Mouse (Mus musculus) regulatory T cell (primary cell): Measurements from ENCODE around the gene Sema5a.

Experiments used
- in situ Hi-C: fragments of 300-600 bp; cut with MboI, MseI; formaldehyde crosslinking; loops from one replicate; pipeline ENCODE4 v1.15.1; 2025; ENCODE audit warnings: high pct_unique_total_duplicates

The Sema5a gene

DNA sequence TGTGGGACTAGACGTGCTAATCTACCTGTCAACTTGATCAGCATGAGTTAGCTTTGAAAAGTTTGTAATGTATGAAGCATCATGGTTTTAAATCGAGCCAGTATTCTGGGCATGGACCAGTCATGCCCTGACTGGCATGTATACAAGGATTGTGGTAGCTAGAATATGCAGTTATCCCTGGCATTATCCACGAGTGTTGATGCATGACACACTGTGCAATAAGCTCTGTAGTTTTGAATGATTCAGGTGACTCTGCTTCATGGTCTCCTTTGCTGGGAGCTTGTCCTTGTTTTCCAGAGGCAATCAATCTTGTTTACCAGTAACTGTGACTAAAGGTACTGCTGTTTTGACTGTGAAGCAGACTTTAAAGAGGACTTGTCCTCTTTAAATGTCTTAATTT lies 293.5 kb downstream of the Sema5a start:
- in situ Hi-C loops, result no loop called here

DNA sequence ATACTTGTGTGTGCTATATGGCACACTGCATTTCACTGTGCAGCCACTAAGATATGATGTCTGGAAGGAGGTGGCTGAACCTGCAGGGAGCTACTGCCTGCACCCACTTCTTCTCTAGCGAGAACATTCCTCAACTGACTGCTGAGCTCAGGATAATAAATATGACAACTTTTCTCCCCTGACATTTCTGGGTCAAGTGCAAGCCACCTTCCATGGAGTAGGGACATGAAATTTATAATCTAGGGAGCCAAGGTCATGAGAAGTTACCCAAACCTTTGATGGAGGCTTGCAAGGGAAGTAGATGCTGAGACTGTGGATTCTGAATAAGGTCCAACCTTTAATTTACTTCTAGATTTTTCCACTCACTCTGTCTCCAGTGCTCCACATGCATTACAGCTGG lies 298.1 kb downstream of the Sema5a start:
- in situ Hi-C loops, result no loop called here

DNA sequence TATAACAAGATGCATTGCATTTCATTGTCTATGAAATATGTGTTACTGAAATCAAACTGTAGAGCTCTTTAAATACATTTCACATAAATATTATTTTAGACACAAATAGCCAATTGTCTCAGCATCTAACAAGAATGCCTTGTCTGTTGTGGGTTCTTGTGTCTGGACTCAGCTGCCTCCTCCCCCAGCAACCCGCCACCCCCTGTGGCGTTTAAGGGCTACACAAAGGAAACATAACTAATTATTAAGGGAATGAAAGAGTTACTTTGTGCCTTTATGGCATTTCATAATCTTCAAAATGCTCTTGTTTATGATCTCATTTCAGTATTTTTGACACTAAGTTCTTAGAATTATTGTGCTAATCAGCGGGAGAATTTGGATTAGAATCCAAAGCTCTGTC lies 298.6 kb downstream of the Sema5a start:
- in situ Hi-C loops, result no loop called here

DNA sequence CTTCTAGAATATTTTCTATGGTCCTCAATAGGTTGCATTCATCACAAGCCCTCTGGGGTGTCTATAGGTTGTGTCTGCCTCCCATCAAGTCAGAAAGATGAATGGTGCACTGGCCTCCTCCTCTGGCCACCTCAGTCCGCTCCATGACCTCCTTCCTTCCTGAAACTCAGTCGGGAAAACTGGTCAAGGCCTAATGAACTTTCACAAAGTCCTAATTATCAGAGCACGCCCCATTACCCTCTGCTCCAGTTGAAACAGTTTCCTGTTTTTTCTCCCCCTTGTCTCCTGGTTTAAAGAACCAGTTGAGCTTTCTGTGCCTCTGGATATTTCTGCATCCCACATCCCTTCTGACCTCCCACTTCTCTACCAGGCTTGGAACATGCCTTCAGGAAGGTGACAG lies 300.8 kb downstream of the Sema5a start:
- in situ Hi-C loops, result no loop called here

DNA sequence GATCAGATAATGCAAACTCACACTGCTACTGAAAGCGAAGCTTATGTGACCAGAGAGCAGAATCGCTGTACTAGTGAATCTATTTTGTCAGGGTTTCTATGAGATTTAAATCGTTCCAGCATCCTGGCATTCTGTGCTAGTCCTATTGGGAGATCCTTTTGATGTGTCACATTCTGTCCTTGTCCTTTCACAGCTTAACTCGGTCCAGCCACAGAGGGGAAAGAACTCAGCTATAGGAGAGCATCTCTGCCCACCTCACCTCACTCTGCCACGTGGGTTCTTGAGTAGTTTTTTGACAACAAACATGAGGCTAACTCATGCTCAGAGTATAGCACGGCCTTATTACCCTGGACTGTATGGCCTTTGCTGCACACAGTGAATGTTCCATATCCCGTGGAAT lies 302.1 kb downstream of the Sema5a start:
- in situ Hi-C loops, result no loop called here

DNA sequence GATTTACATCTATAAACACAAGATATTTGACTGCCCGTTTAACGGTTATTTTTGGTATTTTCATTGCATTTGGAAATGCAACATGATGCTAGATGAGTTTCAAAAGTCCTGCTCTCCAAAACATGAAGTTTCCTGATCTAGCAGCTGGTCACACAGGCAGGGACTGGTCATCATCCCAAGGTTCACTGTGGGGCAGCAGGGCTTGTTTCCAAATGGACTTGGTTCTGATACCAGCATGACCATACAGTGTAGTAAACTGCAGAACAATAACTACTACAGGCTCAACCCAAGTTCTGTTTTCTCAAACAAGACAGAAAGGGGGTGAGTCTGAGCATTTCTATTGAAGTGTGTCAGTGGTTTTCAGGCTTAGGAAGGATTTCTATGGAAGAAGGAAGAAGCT lies 314.3 kb downstream of the Sema5a start:
- in situ Hi-C loops, result no loop called here

DNA sequence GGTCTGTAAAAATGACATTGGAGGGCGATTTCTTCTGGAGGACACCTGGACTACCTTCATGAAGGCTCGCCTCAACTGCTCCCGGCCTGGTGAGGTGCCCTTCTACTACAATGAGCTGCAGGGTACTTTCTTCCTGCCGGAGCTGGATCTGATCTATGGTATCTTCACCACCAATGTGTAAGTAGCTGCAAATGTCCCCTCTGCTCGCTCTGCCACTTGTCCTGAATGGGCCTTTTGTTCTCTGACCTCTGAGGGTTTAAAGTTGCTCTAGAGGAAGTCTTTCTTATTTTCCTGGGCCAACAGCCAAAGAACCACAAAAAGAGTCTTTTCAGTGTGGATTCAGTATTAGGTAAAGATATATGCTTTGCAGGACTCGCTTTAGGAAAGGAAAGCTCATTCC lies 318.0 kb downstream of the Sema5a start:
- in situ Hi-C loops, result no loop called here

DNA sequence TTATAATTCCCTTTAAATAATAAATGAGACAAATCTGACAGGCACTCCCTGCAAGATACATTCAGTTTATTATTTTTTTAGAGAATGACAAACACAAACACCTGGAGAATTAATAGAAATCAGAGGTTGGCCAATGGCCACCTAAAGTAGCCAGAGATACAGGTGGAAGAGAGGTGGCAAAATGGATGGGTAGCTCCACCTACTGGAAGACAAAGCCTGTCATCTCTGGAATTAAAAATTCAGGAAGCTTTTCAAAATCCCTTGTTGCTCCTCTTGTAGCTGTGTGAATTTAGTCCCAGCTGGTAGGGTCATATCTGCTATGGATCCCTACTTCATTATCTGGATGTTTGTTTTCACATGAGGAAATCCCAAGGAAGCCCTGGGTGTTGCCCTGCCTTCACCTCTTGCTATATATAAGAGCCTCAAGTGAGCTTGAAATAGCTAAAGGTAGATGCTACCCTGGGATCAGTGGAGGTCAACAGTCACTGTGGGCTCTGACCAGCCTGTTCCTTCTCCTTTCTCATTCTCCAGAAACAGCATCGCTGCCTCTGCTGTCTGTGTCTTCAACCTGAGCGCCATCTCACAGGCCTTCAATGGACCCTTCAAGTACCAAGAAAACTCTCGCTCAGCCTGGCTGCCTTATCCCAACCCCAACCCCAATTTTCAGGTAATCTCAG lies 323.7 kb downstream of the Sema5a start:
- in situ Hi-C loops, result no loop called here

DNA sequence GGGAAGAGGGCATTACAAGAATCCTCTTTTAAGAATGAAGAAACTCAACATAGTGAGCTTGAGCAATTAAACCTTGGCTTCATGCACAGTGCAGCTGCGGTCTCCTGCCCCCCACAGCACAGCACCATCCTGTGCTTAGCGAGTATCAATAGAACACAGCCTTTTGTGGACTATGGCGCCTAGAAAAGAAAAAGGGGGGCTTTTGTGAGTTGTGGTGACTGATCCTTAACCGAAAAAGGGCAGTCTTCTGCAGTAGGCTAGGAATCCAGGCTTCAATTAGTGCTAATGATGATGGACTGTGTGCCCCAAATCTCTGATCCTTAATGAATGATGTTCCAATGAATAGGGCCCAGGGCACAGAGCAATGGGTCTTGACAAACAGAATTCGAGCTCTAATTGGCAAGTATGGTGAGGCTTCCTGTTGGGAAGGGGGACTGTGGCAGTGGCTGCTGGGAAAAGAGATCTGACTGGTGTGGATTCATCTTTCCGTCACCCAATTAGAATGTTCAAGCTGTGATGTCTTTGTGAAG lies 324.3 kb downstream of the Sema5a start:
- in situ Hi-C loops, result no loop called here

DNA sequence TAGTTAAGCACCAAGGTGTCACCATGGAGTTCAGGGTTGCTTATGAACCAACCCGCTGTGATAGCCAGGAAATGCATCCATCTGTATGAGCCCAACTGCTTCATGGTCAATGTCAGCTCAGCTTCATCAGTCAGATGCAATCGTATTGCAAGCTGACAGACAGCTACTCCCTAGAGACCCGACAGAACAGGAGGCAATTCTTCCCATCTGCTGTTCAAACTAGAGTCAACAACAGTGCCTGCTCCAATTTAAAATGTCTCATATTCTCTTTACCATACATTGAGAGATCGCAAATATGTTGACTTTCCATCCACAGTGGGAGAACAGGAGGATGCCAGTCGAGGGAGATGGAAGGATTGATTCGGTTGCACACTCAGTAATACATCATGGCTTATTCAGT lies 329.7 kb downstream of the Sema5a start:
- in situ Hi-C loops, result no loop called here

DNA sequence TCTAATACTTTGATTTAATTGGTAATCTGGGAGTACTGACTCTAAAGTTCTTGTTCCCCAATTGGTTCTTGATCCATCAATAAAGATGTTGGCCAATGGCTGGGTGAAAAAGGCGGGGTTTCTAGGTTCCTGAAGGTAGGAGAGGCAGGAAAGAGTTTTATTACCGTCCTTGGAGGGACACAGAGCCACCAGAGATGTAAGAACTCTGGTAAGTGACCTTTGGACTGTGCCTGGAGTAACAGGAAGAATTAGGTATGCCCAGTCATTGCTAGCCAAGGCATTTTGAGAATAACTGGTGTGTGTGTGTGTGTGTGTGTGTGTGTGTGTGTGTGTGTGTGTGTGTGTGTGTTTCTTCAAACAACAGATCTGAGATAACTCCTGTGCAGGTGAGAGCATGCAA lies 330.6 kb downstream of the Sema5a start:
- in situ Hi-C loops, result no loop called here

DNA sequence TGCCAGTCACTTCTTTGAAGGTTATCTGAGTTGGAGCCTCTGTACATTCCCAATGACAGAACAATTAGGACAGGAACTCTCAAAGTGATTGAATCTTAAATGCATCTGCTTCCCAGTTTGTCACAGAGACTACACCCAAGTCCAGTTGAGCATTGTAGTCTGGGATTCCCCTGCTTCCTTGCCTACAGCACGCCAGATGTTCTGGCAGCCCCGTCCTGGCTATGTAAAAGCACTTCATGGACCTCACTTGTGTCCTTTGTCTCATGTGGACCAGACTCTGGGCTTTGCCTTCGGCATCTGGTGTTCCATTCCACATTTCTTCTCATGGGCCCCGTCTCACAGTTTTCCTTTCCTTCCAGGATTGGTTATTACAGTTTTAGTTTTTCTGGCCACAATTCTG lies 334.7 kb downstream of the Sema5a start:
- in situ Hi-C loops, result no loop called here

DNA sequence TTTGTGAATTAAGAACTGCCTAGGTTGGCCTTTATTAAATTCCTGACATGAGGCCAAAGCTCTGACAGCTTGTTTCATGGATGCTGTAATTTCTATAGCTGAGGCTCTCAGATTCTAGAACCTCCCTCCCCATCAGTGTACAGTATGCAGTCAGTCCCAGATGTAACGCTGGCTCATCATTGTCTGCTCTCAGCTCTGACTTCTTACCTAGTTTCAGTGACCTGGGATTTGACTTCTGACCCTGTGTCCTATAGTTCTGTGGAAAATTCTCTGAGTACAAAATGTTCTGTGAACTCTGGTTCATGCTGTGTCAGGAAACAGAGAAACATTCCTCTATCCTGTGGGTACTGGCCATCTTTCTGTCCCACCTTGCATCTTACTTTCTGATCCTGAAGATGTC lies 346.0 kb downstream of the Sema5a start:
- in situ Hi-C loops, result no loop called here

DNA sequence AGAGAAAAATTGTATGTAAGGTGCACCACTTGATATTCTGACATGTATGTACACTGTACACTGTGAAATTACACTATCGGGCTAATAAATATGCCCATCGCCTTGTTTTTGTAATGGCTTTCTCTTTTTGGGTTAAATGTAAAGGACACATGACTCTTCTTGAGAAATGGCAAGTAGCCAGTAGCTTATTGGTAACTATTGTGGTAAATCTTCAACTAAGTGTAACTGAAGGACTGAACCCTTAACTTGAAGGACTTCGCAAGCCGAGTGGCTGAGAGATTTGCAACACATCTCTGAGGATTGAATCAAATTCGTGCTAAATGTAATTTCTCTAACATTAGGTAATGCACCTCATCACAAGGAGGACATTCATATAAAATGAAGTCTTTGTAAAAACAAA lies 349.1 kb downstream of the Sema5a start:
- in situ Hi-C loops, result no loop called here

DNA sequence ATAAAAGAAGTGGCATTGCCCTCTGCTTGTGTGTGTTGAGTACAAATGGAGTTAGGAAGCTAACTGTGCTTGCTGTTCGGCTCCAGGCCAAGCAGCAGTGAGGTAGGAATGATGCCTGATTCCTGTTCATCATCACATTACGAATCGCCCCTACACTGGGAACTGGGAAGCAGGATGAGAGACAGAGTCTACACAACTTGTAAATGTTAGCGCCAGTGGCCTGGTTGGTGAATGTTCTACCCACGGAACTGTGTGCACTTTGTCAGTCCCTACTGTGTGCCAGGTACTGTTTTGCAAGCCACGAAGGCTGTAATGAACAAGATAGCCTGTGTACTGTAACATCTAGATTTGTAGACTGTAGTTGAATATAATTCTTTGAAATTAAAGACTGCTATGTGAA lies 352.0 kb downstream of the Sema5a start:
- in situ Hi-C loops, result no loop called here

DNA sequence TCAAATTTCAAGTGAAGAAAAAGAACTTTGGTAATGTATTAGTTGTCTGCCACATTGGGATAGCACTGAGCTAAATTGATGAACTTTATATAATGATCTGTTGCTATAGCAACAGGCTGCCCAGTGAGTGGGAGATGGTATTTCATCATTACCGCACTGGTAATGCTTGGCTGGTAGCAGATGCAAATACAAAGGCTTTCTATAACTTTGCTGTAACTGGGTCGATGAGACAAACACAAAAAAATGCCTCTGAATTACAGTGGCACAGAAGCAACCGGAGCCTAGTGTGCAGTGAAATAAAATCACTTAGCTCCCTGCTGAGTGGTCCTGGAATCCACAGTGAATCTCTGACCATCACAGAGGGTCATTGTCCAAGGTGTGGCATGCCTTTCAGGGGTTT lies 352.6 kb downstream of the Sema5a start:
- in situ Hi-C loops, result no loop called here

DNA sequence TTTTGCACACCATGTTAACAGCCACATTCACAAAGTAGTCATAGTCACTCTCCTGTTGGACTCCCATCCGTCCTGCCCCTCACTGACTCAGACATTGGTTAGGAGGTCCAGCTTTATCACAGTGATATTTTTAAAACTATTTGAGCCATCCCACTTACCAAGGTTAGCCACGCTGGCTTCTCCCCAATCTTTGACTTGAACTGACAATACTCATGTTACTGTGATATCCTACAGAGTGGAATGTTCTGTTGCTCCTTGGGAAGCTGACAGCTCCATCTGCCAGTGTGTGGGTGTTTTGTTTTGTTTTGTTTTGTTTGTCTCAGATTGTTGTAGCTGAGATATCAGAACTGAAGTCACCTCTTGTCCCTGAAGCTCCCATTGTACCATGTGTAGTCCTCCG lies 362.6 kb downstream of the Sema5a start:
- in situ Hi-C loops, result no loop called here

DNA sequence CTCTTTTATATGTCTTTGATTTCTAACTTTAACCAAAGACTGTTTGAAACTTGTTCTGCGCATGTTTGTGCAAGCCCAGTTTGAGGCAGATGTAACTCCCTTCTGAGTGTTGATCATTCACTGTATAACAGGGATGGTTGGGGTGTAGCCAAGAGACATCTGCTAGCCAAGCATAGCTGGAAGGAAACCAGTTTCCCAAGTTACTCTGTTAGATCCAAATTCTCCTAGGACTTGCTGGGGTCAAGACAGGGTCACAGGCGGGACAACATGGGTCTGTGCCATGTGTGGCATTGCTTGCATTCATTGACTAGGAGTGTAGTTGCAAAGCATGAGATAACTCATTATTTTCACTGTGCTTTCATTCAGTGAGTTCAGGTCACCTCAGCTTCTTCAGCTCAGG lies 366.2 kb downstream of the Sema5a start:
- in situ Hi-C loops, result no loop called here

DNA sequence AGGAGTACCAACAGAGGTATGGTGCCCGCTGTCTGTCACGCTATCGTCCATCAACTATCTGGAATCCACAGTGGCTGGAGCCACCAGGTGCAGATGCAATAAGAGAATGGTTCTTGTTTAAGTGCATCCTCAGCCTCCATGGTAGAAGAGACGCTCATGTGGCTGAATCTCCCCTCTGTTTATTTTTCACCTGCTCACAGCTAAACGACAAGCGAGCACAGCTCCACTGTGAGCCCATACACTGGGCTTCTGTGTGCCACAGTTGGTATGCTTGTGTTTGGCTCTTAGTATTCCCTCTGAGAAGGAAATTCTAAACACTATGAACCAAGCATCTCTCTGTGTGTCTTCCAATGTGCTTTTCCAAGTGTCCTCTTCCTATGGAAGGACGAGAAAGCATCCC lies 366.6 kb downstream of the Sema5a start:
- in situ Hi-C loops, result no loop called here

DNA sequence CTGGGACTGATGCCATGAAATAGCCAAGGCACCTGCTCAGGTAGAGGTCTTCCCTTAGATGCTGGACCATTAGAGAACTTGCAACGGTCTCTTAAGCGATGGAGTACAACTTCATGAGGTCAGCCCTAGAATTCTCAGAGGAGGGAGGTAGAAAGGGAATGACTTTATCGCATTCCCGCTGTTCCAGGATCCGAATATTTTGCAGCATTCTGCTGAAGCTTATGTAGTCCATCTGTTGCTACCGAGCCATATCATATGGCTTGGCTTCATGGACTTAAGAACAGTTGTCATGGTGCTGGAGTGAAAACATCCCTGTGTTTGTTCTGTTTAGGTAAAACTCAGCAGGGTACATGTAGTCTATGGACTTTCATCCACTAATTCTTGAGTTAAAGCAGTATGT lies 369.1 kb downstream of the Sema5a start:
- in situ Hi-C loops, result no loop called here

DNA sequence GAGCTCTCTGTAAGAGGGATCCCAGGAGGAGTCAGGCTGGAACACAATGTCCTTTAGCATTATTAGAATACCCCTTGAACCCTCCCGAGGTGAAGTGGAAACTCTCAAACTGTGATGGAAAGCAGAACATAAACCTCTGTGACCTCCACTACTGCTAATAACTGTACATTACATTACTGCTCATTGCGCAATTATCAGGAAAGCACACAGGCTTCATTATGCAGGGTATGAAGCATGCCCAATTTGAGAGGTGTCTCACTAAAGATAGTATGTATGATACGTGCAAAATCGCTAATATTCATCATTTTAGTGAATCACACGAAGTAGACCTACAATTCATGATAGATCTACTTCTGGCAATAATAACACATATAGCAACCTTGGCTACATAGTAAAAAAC lies 371.2 kb downstream of the Sema5a start:
- in situ Hi-C loops, result no loop called here

DNA sequence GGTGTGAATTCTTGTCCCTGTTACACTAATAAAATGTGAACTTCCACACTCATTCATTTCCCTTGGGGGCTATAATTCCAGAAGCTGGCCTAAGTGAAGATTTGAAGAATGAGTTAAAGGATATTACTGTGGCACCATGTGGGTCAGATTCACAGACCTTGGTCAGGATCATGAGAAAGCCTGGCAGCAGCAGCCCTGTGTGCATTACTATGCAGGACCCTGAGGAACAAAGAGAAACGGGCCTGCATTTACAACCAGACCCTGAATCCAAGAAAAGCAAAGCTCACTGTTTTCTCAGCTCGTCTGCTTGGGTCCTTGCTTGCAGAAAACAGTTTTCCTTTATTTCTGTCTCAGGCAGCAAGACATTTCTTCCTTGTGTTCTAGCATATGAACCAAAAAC lies 374.6 kb downstream of the Sema5a start:
- in situ Hi-C loops, result no loop called here

DNA sequence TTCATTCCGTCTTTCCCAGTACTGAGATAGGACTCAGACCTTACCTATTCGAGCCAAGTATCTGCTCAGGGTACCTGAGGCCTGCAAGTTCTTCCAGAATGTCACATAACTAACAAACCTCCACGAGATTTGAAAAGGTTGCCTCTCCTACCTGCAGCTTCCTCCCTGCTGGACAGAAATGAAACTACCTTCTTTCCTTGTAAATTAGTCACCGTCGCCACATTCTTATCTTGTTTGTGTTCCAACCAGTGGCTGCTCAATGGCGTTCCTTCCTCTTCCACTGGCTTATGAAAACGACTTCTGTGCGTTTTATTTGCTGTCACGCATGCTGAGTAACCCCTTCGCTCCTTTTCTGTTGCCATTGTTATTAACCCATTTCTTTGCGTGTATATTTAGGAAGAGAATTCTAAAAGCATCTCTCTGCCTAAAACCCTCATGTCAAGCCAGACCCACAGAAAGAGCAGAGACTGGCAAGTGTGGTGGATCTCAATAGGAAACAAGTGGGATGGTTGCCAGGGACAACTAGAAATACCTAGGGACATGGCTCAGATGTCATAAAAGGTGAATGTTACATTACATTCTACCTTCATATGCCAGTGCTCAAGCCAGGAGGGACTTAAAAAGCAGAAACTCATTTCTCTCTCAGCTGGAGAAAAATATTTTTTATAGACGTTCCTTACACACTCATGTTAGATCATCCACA lies 378.6 kb downstream of the Sema5a start:
- in situ Hi-C loops, result no loop called here

DNA sequence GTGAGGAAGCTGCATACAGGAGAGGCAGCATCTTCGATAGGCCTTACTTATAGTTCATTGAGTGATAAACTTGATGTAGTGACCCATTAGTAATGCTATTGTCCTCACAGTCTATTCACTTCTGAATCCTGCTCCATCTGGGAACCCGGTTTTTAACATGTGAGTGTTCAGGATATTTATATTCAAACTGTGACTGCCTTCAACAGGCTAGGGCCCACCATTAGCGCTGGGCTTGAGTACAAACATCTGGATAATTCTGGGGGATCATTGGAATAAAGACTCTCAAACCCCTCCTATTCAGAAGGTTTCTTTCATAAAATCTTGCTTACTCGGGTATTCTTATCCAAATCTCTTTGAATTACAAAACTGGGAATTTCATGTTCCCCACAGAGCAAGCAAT lies 379.5 kb downstream of the Sema5a start:
- in situ Hi-C loops, result no loop called here
